Mouse (Mus musculus) forelimb bud, embryonic 11.5 days (tissue): ENCODE data around the gene Prg2.

Experiments
- DNase-seq: peaks from one replicate; pipeline ENCODE4 v3.0.0-alpha.2; 2012; ENCODE audit warnings: low read depth, low spot score

Prg2 gene

DNA sequence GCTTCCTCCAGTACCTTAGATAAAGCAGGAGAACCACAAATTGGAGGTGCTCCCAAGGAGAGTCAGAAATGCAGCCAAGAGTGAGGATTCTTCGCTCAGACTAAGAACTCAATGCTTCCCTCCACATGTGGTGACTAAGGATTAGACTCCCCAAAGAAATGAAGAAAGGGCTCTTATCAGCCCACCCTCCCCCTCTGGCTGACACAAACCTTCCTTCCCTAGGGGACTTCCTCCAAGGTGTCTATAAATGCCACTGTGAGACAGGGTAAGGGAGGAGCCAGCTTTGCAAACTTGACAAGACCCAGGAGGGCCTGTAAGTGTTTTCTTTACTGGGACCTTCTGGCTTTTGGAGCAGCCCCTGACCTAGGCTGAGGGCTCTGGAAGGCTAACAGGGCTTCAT, at the start of gene Prg2:
TSS of gene Prg2 (plus strand) at position 274 of the 400 bp plus-strand sequence.
- DNase-seq, result no peak

- DNase-seq, result no peak
These were observed 46.1 kb upstream of the Prg2 start for GRCm38 (mm10) chr2:84933992-84934648.

- DNase-seq, result no peak
These were observed 45.6 kb upstream of the Prg2 start for GRCm38 (mm10) chr2:84934649-84935007.

DNA sequence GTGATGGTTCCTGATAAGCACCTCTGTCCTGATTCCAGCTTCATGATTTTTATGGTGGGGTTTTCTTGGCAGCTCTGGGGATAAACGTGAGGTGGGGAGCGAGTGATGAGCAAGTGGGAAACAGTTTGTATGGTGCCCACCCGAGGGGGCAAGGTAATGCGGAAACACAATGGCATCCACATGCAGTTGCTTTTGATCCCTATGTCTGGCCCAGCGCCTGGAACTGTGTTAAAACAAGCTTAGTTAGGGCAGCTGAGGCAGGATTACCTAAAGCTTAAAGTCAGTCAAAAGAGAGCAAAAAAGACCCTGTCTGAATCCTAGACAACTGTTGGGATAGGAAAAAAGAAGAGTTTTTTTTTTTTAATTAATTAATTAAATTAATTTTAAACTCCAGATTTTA, 45.2 kb upstream of the Prg2 start:
- no peak for DNase-seq

DNA sequence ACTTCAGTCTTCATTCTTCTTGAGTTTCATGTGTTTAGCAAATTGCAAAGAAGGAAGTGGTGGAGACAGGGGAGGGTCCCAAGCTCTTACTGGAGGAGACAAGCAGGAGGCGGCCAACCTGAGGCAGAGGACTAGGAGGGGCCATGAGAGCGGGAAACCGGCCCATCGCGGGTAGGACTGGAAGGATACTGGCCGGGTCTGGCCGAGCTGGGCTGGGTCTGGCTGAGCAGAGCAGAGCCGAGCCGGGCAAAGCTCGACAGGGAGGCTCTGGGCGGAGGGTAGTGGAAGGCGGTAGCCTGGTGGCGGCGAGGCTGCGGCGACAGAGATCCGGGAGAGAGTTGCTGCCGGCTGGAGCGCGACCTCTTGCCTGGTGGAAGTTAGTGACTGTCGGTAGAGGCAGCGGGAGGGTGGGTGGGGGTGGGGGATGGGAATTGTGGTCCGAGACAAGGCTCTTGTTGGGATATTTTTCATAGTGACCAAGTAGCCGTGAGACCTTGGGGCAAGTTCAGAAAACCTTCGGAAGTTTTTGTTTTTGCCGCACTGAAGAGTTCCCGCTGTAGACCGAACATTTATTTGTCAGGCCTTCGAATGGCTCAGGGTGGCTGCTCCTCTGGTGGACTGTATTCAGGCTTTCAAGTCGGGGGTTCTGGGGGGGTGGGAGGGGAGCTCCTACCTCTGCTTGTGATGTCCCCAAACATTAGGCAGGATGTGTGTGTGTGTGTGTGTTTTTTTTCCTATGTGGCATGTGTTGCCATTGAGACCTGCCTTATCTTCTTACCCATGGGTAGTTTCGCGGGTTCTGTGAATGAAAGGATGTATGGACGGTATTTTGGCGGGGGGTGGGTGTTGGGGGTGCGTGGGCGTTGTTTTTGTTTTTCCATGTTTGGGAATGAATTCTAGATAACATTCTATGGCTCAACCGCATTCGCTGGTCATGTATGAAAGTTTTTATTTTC, 43.5 kb upstream of the Prg2 start, which contains the start of gene Slc43a3:
TSS of gene Slc43a3 (plus strand) at position 106 of the 956 bp plus-strand sequence.
- DNase-seq, result peak; percentile 72

DNA sequence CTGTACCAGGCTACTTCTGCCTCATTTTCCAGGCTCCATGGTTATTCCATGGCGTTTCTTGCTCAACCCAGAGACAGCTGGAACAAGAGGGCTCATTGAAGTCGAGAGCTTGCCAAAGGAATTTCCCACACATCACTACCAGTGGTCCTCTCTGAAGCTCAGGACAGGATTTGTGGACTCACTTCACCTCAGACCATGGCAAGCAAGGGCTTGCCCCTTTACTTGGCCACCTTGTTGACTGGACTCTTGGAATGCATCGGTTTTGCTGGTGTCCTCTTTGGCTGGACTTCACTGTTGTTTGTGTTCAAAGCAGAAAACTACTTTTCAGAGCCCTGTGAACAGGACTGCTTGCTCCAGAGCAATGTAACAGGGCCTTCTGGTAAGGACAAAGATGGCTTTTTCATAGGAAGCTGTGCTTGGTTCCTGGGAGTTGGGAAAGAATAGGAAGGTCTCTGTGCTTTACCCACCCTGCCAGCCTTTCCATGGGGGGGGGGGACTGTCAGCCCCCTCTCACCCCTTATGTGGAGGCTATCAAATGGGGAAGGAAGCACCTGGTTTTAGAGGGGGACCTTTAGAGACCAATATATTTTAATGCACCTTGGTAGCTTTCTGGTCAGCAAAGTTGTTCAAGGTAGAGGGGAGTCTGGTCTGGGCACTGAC, 42.6 kb upstream of the Prg2 start:
- no peak for DNase-seq

GRCm38 (mm10) chr2:84938249-84938946, 41.9 kb upstream of the Prg2 start:
- DNase-seq, result no peak

GRCm38 (mm10) chr2:84939306-84939705, 41.0 kb upstream of the Prg2 start:
- DNase-seq, result no peak

DNA sequence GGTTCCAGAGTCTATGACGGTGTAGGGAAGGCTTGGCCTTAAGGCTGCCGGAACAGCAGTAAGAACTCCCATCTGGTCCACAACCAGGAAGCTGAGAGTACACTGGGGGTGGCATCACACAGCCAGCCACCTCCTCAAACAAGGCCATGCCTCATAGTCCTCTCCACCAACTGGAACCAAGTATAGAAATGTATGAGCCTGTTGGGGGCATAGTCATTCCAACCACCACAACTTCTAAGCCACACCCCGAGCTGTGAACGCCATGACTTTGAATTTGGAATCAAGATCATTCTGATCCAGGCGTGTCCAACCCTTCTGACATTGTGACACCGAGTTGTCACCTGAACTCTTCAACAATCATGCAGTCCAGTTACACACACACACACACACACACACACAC, 40.5 kb upstream of the Prg2 start:
- DNase-seq, result no peak

GRCm38 (mm10) chr2:84941332-84941731, 38.9 kb upstream of the Prg2 start:
- no peak for DNase-seq

DNA sequence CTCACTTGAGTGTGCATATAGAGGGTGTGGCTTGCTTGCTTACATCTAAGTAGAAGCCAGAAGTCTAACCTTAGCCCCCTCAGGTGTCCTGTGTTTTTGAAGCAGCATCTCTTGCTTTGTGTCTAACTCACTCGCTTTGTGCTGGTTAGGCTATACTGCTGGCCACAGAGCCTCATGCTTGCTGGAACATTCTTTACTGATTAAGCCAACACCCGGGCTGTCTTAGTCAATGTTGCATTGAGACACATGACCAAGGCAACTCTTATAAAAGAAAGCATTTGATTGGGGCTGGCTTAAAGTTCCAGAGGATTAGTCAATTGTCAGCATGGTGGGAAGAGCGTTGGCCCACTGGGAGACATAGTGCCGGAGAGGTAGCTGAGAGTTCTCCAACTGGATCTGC, 38.5 kb upstream of the Prg2 start:
- no peak for DNase-seq

- DNase-seq, result no peak
These were observed 33.0 kb upstream of the Prg2 start for GRCm38 (mm10) chr2:84947154-84947771.

DNA sequence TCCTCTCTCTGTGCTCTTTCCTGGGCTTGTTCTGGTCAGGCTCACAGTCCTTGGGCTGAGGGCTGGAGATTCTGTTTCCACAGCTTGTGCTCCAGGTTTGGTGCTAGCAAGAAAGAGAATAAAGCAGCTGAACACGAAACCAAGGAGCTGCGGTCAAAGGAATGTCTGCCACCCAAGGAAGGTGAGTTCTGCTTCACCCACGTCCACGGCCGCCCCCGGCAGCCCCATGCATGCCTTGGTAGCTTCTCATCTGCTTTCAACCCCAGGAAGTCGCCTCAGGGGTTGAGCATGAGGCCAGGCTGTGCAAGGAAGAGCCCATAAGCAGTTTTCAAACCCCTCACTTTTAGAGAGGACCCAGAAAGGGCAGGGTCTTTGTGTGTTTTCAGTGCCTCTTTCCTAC, 32.0 kb upstream of the Prg2 start:
- no peak for DNase-seq

DNA sequence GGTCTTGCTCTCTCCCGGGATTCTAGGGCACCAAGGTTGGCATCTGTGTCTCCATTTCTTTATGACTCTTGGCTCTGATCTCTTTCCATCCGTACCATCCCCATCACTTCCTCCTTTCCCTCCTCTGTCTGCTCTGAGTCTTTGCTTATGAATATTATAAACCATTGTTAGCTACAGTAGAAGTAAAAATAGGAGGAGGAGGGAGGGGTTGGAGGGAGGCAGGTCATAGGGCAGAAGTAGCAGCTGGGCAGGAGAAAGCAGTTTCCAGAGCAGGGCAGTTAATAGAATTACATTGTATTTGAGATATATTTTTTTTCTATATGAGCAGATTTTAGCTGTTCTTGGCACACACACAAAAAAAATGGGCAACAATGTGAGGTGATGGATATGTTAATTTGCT, 31.5 kb upstream of the Prg2 start:
- DNase-seq, result no peak

- DNase-seq, result no peak
These were observed 29.2 kb upstream of the Prg2 start for GRCm38 (mm10) chr2:84951027-84951426.

- no peak for DNase-seq
These were observed 28.0 kb upstream of the Prg2 start for GRCm38 (mm10) chr2:84952251-84952650.

- no peak for DNase-seq
These were observed 27.6 kb upstream of the Prg2 start for GRCm38 (mm10) chr2:84952693-84953092.

GRCm38 (mm10) chr2:84955435-84955834, 24.8 kb upstream of the Prg2 start:
- no peak for DNase-seq

DNA sequence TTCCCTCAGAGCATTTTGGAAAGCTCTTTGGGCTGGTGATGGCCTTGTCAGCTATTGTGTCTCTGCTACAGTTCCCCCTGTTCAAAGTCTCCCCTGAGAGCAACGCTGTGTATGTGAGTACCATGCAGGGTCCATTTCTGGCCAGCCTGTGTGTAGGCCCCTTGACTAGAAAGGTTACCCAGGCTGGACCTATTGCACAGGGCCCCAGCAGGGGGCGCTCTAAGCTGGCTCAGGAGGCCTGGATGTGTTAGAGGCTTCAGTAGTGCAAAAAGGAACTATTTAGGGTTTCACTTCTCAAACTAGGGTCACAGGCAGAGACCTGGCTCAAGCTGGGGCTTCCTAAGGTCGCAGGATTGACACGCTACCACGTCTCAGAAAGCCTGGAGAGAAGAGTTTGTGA, 24.0 kb upstream of the Prg2 start:
- DNase-seq, result peak; percentile 34

GRCm38 (mm10) chr2:84958588-84959264, 21.5 kb upstream of the Prg2 start:
- no peak for DNase-seq

- no peak for DNase-seq
These were observed 19.0 kb upstream of the Prg2 start for GRCm38 (mm10) chr2:84961300-84961699.
